Comparison of ENCODE assay signal across 19 mouse cellular contexts in genomic region chr13:41203691-41204090, GRCm38 (mm10).
"Had no signal": no experiment of that assay in that cellular context is flagged by ENCODE, and none has a peak within 500 bp of the region (broad histone marks: within the 10 kb centered on the region; RNA-seq: fewer than 3 reads in every experiment).

No protein-coding gene starts in this region.

- H3K4me2 ChIP-seq: liver, embryonic 11.5 days; liver, embryonic 13.5 days; liver, embryonic 15.5 days; lung, embryonic 15.5 days; midbrain, embryonic 11.5 days; midbrain, embryonic 13.5 days; midbrain, embryonic 15.5 days had no signal

- H3K27me3 ChIP-seq: liver, embryonic 13.5 days; liver, embryonic 15.5 days; lung, embryonic 15.5 days; midbrain, embryonic 13.5 days; midbrain, embryonic 15.5 days had no signal

- H3K4me1 ChIP-seq: lung, embryonic 15.5 days had no signal

- H3K9ac ChIP-seq: liver, embryonic 13.5 days; liver, embryonic 15.5 days; liver, postnatal 0 days; lung, embryonic 15.5 days; midbrain, embryonic 13.5 days; midbrain, embryonic 15.5 days had no signal

- H3K9me3 ChIP-seq: liver, embryonic 13.5 days; liver, embryonic 15.5 days; lung, embryonic 15.5 days; megakaryocyte, embryonic 14.5 days; midbrain, embryonic 13.5 days; midbrain, embryonic 15.5 days had no signal

- DNase-seq: liver, embryonic 13.5 days; liver, postnatal 0 days; lung, adult 2 months; lung, postnatal 14 days; lung, postnatal 36 days; right cerebral cortex, adult 18-20 months; right cerebral cortex, postnatal 25 days; thymus, adult 18-20 months; thymus, postnatal 14 days; thymus, postnatal 36 days had no signal

- H3K36me3 ChIP-seq: liver, embryonic 13.5 days; liver, embryonic 15.5 days; lung, embryonic 15.5 days; midbrain, embryonic 13.5 days; midbrain, embryonic 15.5 days had no signal

- ATAC-seq: liver, postnatal 0 days; lung, postnatal 0 days; midbrain, embryonic 13.5 days; midbrain, embryonic 15.5 days had no signal

- H3K27ac ChIP-seq: liver, embryonic 13.5 days; liver, embryonic 15.5 days; lung, embryonic 15.5 days; macrophage; midbrain, embryonic 13.5 days; midbrain, embryonic 15.5 days had no signal

- H3K4me3 ChIP-seq: liver, embryonic 13.5 days; liver, embryonic 15.5 days; lung, embryonic 15.5 days; megakaryocyte, embryonic 14.5 days; midbrain, embryonic 13.5 days; midbrain, embryonic 15.5 days had no signal
